ENCODE assay signal across 8 mouse cellular contexts in genomic region chr13:28839084-28839483, GRCm38 (mm10).
DNase-seq lines count a peak whose midpoint lies in the region; ATAC-seq lines count a peak whose summit lies in the region.

No protein-coding gene starts in this region.

- WGBS in limb, embryonic 11.5 days, result 16% methylated on average over 6 of the region's 6 CpGs
- WGBS in limb, embryonic 10.5 days, result 28% methylated on average over 6 of the region's 6 CpGs
- WGBS in neural tube, embryonic 12.5 days, result 24% methylated on average over 6 of the region's 6 CpGs

- no peaks in the 10 kb centered on the region for H3K9me3 ChIP-seq in limb, embryonic 11.5 days (ENCODE audit: control insufficient read depth, low read length)
- no peaks in the 10 kb centered on the region for H3K9me3 ChIP-seq in limb, embryonic 10.5 days (replicated peaks)
- H3K9me3 ChIP-seq in neural tube, embryonic 12.5 days, result no peaks in the 10 kb centered on the region

- H3K27me3 ChIP-seq in limb, embryonic 11.5 days (ENCODE audit: control insufficient read depth, insufficient read depth, low read length), result no peaks in the 10 kb centered on the region
- H3K27me3 ChIP-seq in limb, embryonic 10.5 days (ENCODE audit: low read depth, poor library complexity, severe bottlenecking), result no peaks in the 10 kb centered on the region
- H3K27me3 ChIP-seq in neural tube, embryonic 12.5 days (replicated peaks), result no peaks in the 10 kb centered on the region

- H3K27ac ChIP-seq in limb, embryonic 11.5 days (replicated peaks; ENCODE audit: low read depth, low read length), result 0 out of 2 replicates have a peak overlapping the region, but pooled peaks have one; percentile 14
- no peak overlapping the region for H3K27ac ChIP-seq in limb, embryonic 10.5 days
- H3K27ac ChIP-seq in neural tube, embryonic 12.5 days, result no peak overlapping the region

- H3K4me3 ChIP-seq in limb, embryonic 11.5 days (ENCODE audit: low read depth, low read length), result no peak overlapping the region
- H3K4me3 ChIP-seq in limb, embryonic 10.5 days, result no peak overlapping the region
- no peak overlapping the region for H3K4me3 ChIP-seq in neural tube, embryonic 12.5 days

- DNase-seq in CD4-positive, CD25-positive, alpha-beta regulatory T cell, adult 2 months (ENCODE audit: low read depth, low spot score), result peak; percentile 18
- peak; percentile 33 for DNase-seq in limb, embryonic 11.5 days (ENCODE audit: low spot score)
- DNase-seq in limb, embryonic 10.5 days (ENCODE audit: low spot score), result no peak
- DNase-seq in c-Kit-positive CD71-positive TER-119-positive erythroid progenitor cells, embryonic 14.5 days (ENCODE audit: low spot score), result no peak
- no peak for DNase-seq in heart, postnatal 10 days

- H3K36me3 ChIP-seq in limb, embryonic 11.5 days (ENCODE audit: control insufficient read depth, insufficient read depth, low read length), result no peaks in the 10 kb centered on the region
- 0 out of 2 replicates have a peak, but pooled peaks cover 2% of the 10 kb centered on the region for H3K36me3 ChIP-seq in limb, embryonic 10.5 days
- no peaks in the 10 kb centered on the region for H3K36me3 ChIP-seq in neural tube, embryonic 12.5 days

- peak overlapping the region; percentile 7; the same call in 1 of the 2 replicates for H3K4me2 ChIP-seq in limb, embryonic 11.5 days (ENCODE audit: low read depth, severe bottlenecking)
- H3K4me2 ChIP-seq in neural tube, embryonic 12.5 days (replicated peaks), result peak overlapping the region; percentile 36

- peaks cover 7% of the 10 kb centered on the region; the same call in 1 of the 2 replicates for H3K4me1 ChIP-seq in limb, embryonic 11.5 days (ENCODE audit: control insufficient read depth, insufficient read depth, low read length)
- H3K4me1 ChIP-seq in limb, embryonic 10.5 days, result peaks cover 16% of the 10 kb centered on the region
- peaks cover 32% of the 10 kb centered on the region for H3K4me1 ChIP-seq in neural tube, embryonic 12.5 days

- H3K9ac ChIP-seq in limb, embryonic 11.5 days (ENCODE audit: low read length), result no peak overlapping the region; the same call in 1 of the 2 replicates
- H3K9ac ChIP-seq in neural tube, embryonic 12.5 days, result no peak overlapping the region; the same call in 1 of the 2 replicates

- no peak for ATAC-seq in CD4-positive, CD25-positive, alpha-beta regulatory T cell, adult 4 months
- no peak for ATAC-seq in limb, embryonic 11.5 days (ENCODE audit: insufficient number of reproducible peaks, low FRiP score, low TSS enrichment, low read depth)
- peak; percentile 97 to 98 for ATAC-seq in hematopoietic stem cell, adult 5-6 weeks (replicated peaks in 1 of 2; ENCODE audit: insufficient read depth in 1 of 2, low FRiP score in 2 of 2, low TSS enrichment in 1 of 2, low read depth in 1 of 2, poor library complexity in 2 of 2, severe bottlenecking in 2 of 2)
- ATAC-seq in neural tube, embryonic 12.5 days (ENCODE audit: low FRiP score, low read depth), result no peak

- intact Hi-C loops in heart, postnatal 10 days (cut with DNase I), result no loop called here

Comparison
In these comparisons a context has a peak if more than half of its experiments do, and no peak if none do; other contexts are left out.
1. DNase-seq: peak in CD4-positive, CD25-positive, alpha-beta regulatory T cell, adult 2 months (single experiment) and limb, embryonic 11.5 days (single experiment); none in limb, embryonic 10.5 days (single experiment), c-Kit-positive CD71-positive TER-119-positive erythroid progenitor cells, embryonic 14.5 days (single experiment) and heart, postnatal 10 days (0 of 2).
2. ATAC-seq: peak in hematopoietic stem cell, adult 5-6 weeks (2 of 2); none in CD4-positive, CD25-positive, alpha-beta regulatory T cell, adult 4 months (single experiment), limb, embryonic 11.5 days (single experiment) and neural tube, embryonic 12.5 days (single experiment).